Mouse (Mus musculus) neural tube, embryonic 12.5 days (tissue): Measurements from ENCODE around the gene Grk5. TPM values are rescaled to one million over a fixed set of nuclear protein-coding genes. Genes with fewer than 3 reads are reported as not detected.

Experiments used
- ATAC-seq: fragments of 200-750 bp; cut with Nextera tagmentation; 2 replicates; pipeline ENCODE4 v1.8.0; 2017; ENCODE audit warnings: low read depth, mild to moderate bottlenecking, moderate TSS enrichment, moderate library complexity; ENCODE audit not compliant: low FRiP score
- H3K27ac ChIP-seq: fragments of 300-500 bp; sonication (generic); 2 replicates; pipeline ENCODE4 v1.5.1; 2016
- H3K27me3 ChIP-seq: fragments of 300-500 bp; sonication (generic); replicated peaks from 2 replicates; pipeline ENCODE4 v1.6.1; 2016; ENCODE audit warnings: mild to moderate bottlenecking
- H3K36me3 ChIP-seq: fragments of 300-500 bp; sonication (generic); 2 replicates; pipeline ENCODE4 v1.6.1; 2016; ENCODE audit warnings: mild to moderate bottlenecking
- H3K4me1 ChIP-seq: fragments of 300-500 bp; sonication (generic); 2 replicates; pipeline ENCODE4 v1.6.1; 2016
- H3K4me2 ChIP-seq: fragments of 300-500 bp; sonication (generic); replicated peaks from 2 replicates; pipeline ENCODE4 v1.6.1; 2016; ENCODE audit warnings: mild to moderate bottlenecking
- H3K4me3 ChIP-seq: fragments of 300-500 bp; sonication (generic); 2 replicates; pipeline ENCODE4 v1.5.1; 2016
- H3K9ac ChIP-seq: fragments of 300-500 bp; sonication (generic); 2 replicates; pipeline ENCODE4 v1.6.1; 2016; ENCODE audit warnings: mild to moderate bottlenecking
- H3K9me3 ChIP-seq: fragments of 300-500 bp; sonication (generic); 2 replicates; pipeline ENCODE4 v1.6.1; 2016; ENCODE audit warnings: mild to moderate bottlenecking
- WGBS: fragments of 180-500 bp; shearing (Covaris S2); methylation state at CpG from one replicate; pipeline ENCODE4 v1.1.7; 2016; 5-methylcytosine and 5-hydroxymethylcytosine counted together
- polyA plus RNA-seq: library from polyadenylated mRNA; unstranded; fragments of >200 nt; fragmentation: Nextera tagmentation; extraction: Ambion mirVana; gene quantifications from 2 replicates; pipeline ENCODE4 v1.2.1, GENCODE M21; 2016

Gene Grk5
- polyA plus RNA-seq, 1 experiment from 2014 or later, result 2.8 TPM

GRCm38 (mm10) chr19:60994845-60995244 lies 105.3 kb downstream of the Grk5 start:
- Histone ChIP-seq H3K9me3 (no peaks in the 10 kb centered on the region), H3K27ac (no peak overlapping the region), H3K4me2 (no peak overlapping the region), H3K4me1 (0 out of 2 replicates have a peak, but pooled peaks cover 5% of the 10 kb centered on the region), H3K27me3 (no peaks in the 10 kb centered on the region), H3K4me3 (no peak overlapping the region), H3K9ac (no peak overlapping the region), H3K36me3 (no peaks in the 10 kb centered on the region)
- WGBS, result 76% methylated on average over 2 of the region's 2 CpGs
- no peak for ATAC-seq

DNA sequence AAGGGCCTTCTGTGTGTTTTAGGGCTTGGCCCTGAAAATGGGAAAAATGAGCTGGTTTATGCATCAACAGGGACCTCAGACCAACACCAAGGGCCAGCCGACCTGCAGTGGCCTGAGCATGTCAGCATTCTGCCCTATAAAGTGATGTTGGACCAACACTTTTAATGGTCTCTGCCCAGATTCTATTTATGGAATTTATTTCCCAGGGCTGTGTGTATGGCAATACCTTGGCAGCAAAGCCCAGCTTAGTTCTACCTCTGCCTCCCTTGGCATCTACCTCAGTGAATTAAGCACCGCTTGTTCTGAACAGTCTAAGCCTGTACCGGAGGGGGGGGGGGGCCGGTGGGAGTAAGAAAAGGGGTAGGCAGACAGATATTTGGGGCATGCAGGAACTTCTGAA lies 108.2 kb downstream of the Grk5 start:
- Histone ChIP-seq H3K27me3 (no peaks in the 10 kb centered on the region), H3K4me1 (no peaks in the 10 kb centered on the region), H3K4me3 (no peak overlapping the region), H3K9me3 (no peaks in the 10 kb centered on the region), H3K27ac (no peak overlapping the region), H3K36me3 (no peaks in the 10 kb centered on the region), H3K4me2 (no peak overlapping the region), H3K9ac (no peak overlapping the region)
- 90% methylated on average over 4 of the region's 4 CpGs for WGBS
- ATAC-seq, result no peak

GRCm38 (mm10) chr19:60999652-61000051 lies 110.1 kb downstream of the Grk5 start:
- no peak for ATAC-seq
- no peak overlapping the region for H3K27ac ChIP-seq
- WGBS, result 43% methylated on average over 2 of the region's 2 CpGs

GRCm38 (mm10) chr19:61000958-61001357 lies 111.4 kb downstream of the Grk5 start:
- no peak for ATAC-seq
- Histone ChIP-seq H3K9me3 (no peaks in the 10 kb centered on the region), H3K4me2 (no peak overlapping the region), H3K9ac (no peak overlapping the region), H3K27ac (no peak overlapping the region), H3K4me3 (no peak overlapping the region), H3K4me1 (no peaks in the 10 kb centered on the region), H3K27me3 (no peaks in the 10 kb centered on the region), H3K36me3 (no peaks in the 10 kb centered on the region)
- 95% methylated on average over 2 of the region's 2 CpGs for WGBS

More at GRCm38 (mm10) chr19:60999652-61000051, 110.1 kb downstream of the Grk5 start:
- Histone ChIP-seq H3K36me3 (no peaks in the 10 kb centered on the region), H3K9me3 (no peaks in the 10 kb centered on the region), H3K4me1 (no peaks in the 10 kb centered on the region), H3K27me3 (no peaks in the 10 kb centered on the region), H3K4me3 (no peak overlapping the region), H3K9ac (no peak overlapping the region), H3K4me2 (no peak overlapping the region)

DNA sequence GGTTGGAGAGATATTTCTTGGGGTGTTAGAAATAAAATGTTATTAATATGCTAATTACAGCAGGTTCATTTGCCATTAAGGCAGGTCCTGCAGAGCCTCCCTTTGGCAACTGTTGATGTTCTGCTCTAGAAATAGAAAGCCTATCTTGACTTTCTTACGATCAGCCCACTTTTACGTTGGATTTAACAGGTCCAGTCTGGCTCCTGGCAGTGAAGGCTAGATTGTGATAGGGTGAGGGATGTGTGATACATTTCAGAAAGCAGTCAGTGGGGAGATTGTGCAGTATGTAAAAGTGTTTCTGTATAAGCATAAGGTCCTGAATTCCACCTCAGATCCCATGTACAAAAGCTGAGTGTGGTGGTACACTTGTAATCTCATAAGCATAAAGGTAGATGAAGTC lies 119.7 kb downstream of the Grk5 start:
- H3K9ac ChIP-seq, result no peak overlapping the region
- no peak overlapping the region for H3K27ac ChIP-seq
- ATAC-seq, result no peak
- no peak overlapping the region for H3K4me3 ChIP-seq
- no peaks in the 10 kb centered on the region for H3K36me3 ChIP-seq
- no peaks in the 10 kb centered on the region for H3K4me1 ChIP-seq
- no peak overlapping the region for H3K4me2 ChIP-seq
- 91% methylated on average over 2 of the region's 2 CpGs for WGBS
- H3K27me3 ChIP-seq, result no peaks in the 10 kb centered on the region
- no peaks in the 10 kb centered on the region for H3K9me3 ChIP-seq

DNA sequence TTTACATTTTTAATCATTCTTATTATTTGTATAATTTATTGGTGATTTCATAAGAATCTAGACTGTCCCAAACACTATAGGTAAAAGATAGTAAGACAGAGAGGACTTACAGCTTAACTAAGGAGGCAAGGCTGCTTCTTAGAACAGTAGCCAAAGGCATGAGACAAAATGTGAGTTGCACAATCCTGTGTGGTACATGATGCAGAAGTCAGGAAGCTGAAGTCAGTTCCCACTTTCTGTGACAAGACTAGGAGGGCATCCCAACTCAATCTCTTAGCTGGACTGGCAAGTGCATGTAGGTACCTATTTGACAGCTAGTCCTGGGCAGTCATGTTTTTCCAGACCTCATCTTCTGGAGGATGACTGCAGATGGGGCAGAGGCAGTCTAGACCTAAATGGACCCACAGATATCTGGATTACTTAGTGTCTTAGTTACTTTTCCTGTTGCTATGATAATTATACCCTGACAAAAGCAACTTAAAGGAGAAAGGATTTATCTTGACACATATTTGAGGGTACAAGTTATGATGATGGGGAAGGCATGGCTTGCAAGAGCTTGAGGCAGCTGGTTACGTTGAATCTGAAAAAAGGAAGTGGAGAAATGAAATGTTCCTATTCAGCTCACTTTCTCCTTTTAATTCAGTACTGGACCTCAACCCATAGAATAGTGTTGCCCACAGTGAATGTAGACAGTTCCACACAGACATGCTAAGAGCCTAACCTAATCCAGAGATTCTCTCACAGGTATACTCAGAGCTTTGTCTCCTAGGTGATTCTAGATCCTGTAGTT lies 128.1 kb downstream of the Grk5 start:
- no peak overlapping the region for H3K4me2 ChIP-seq
- no peaks in the 10 kb centered on the region for H3K4me1 ChIP-seq
- H3K9me3 ChIP-seq, result no peaks in the 10 kb centered on the region
- H3K4me3 ChIP-seq, result no peak overlapping the region
- H3K27me3 ChIP-seq, result no peaks in the 10 kb centered on the region
- no peak overlapping the region for H3K27ac ChIP-seq
- no peak for ATAC-seq
- WGBS, result 91% methylated on average over 1 of the region's 1 CpGs
- no peaks in the 10 kb centered on the region for H3K36me3 ChIP-seq
- H3K9ac ChIP-seq, result no peak overlapping the region

DNA sequence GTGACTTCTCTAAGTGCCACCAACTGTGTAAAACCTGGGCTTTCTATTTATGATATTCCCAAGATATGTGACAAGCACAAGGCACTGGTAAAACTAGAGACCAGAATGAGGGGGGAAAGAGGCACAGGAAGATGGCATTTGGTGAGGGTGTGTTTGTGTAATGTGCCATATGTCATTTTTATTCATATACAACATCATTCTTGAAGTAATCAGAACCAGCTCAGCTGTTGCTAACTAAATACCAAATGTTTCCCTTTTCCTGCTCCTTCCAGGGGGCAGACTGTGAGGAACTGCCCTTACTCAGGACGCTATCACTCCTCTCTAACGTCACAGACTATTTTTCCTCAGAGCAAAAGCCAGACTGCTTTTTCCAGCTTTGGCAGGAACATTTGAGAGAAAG lies 132.0 kb downstream of the Grk5 start:
- Histone ChIP-seq H3K4me2 (no peak overlapping the region), H3K9me3 (no peaks in the 10 kb centered on the region), H3K4me3 (no peak overlapping the region), H3K4me1 (no peaks in the 10 kb centered on the region), H3K27ac (no peak overlapping the region), H3K9ac (no peak overlapping the region), H3K27me3 (no peaks in the 10 kb centered on the region), H3K36me3 (no peaks in the 10 kb centered on the region)
- 82% methylated on average over 2 of the region's 2 CpGs for WGBS
- no peak for ATAC-seq

GRCm38 (mm10) chr19:61021939-61022566 lies 132.5 kb downstream of the Grk5 start:
- H3K27me3 ChIP-seq, result no peaks in the 10 kb centered on the region
- 89% methylated on average over 3 of the region's 3 CpGs for WGBS
- H3K4me2 ChIP-seq, result no peak overlapping the region
- no peaks in the 10 kb centered on the region for H3K36me3 ChIP-seq
- no peaks in the 10 kb centered on the region for H3K9me3 ChIP-seq
- no peak overlapping the region for H3K27ac ChIP-seq
- no peak overlapping the region for H3K9ac ChIP-seq
- no peak overlapping the region for H3K4me3 ChIP-seq
- no peak for ATAC-seq
- H3K4me1 ChIP-seq, result no peaks in the 10 kb centered on the region

GRCm38 (mm10) chr19:61031570-61031969 lies 142.0 kb downstream of the Grk5 start:
- Histone ChIP-seq H3K27ac (no peak overlapping the region), H3K36me3 (no peaks in the 10 kb centered on the region), H3K4me1 (no peaks in the 10 kb centered on the region), H3K9ac (no peak overlapping the region), H3K4me2 (no peak overlapping the region), H3K9me3 (no peaks in the 10 kb centered on the region), H3K27me3 (no peaks in the 10 kb centered on the region), H3K4me3 (no peak overlapping the region)
- 83% methylated on average over 2 of the region's 2 CpGs for WGBS
- no peak for ATAC-seq

DNA sequence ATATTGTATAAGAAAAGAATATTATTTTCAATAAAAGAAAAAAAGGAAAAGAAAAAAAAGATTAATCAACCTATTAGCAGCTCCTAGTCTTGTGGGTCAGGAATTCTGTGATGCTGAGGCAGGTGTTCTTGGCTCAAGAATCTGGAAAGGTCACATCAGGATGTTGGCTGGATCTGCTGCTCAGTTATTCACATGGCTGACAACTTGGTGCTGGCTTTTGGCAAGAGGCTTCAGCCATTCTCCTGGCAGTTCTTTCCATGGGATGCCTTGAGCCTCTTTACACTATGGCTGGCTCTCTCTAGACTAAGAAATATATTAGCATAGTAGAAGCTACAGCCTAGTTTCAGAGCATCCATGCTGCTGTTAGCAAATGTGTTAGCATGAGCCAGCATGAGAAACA lies 149.6 kb downstream of the Grk5 start:
- H3K27ac ChIP-seq, result no peak overlapping the region
- ATAC-seq, result no peak

GRCm38 (mm10) chr19:61048646-61049045 lies 159.1 kb downstream of the Grk5 start:
- H3K27ac ChIP-seq, result no peak overlapping the region
- H3K27me3 ChIP-seq, result no peaks in the 10 kb centered on the region
- no peaks in the 10 kb centered on the region for H3K4me1 ChIP-seq
- 90% methylated on average over 2 of the region's 2 CpGs for WGBS
- H3K4me2 ChIP-seq, result no peak overlapping the region
- ATAC-seq, result no peak
- no peak overlapping the region for H3K9ac ChIP-seq
- H3K4me3 ChIP-seq, result no peak overlapping the region
- H3K36me3 ChIP-seq, result no peaks in the 10 kb centered on the region
- H3K9me3 ChIP-seq, result no peaks in the 10 kb centered on the region

More for the DNA sequence above, 149.6 kb downstream of the Grk5 start:
- Histone ChIP-seq H3K4me2 (no peak overlapping the region), H3K4me1 (no peaks in the 10 kb centered on the region), H3K9me3 (no peaks in the 10 kb centered on the region), H3K4me3 (no peak overlapping the region), H3K36me3 (no peaks in the 10 kb centered on the region), H3K9ac (no peak overlapping the region), H3K27me3 (no peaks in the 10 kb centered on the region)

- no peak overlapping the region for H3K4me2 ChIP-seq
- H3K27ac ChIP-seq, result no peak overlapping the region
- H3K9me3 ChIP-seq, result no peaks in the 10 kb centered on the region
- no peak for ATAC-seq
- no peak overlapping the region for H3K4me3 ChIP-seq
- no peaks in the 10 kb centered on the region for H3K36me3 ChIP-seq
- 75% methylated on average over 1 of the region's 1 CpGs for WGBS
- no peak overlapping the region for H3K9ac ChIP-seq
- H3K27me3 ChIP-seq, result no peaks in the 10 kb centered on the region
- H3K4me1 ChIP-seq, result no peaks in the 10 kb centered on the region
Observed at GRCm38 (mm10) chr19:61049413-61049812, 159.9 kb downstream of the Grk5 start.

GRCm38 (mm10) chr19:61051151-61051550 lies 161.6 kb downstream of the Grk5 start:
- H3K4me2 ChIP-seq, result no peak overlapping the region
- H3K27me3 ChIP-seq, result no peaks in the 10 kb centered on the region
- no peaks in the 10 kb centered on the region for H3K4me1 ChIP-seq
- H3K36me3 ChIP-seq, result no peaks in the 10 kb centered on the region
- no peak overlapping the region for H3K4me3 ChIP-seq
- H3K27ac ChIP-seq, result no peak overlapping the region
- no peaks in the 10 kb centered on the region for H3K9me3 ChIP-seq
- WGBS, result 94% methylated on average over 1 of the region's 1 CpGs
- H3K9ac ChIP-seq, result no peak overlapping the region
- ATAC-seq, result no peak
